Mouse (Mus musculus) layer of hippocampus, adult 2 months (tissue): ENCODE data around the gene Plxna1. TPM values are rescaled to one million over a fixed set of nuclear protein-coding genes. Genes with fewer than 3 reads are reported as not detected.

Experiments
- DNase-seq, 2 experiments: peaks; one replicate each; pipeline ENCODE4 v3.0.0; 2022; ENCODE audit warnings: low spot score in 2 of 2
- H3K27ac ChIP-seq: fragments of 200-600 bp; 2 replicates; pipeline ENCODE4 v1.8.1; 2022
- H3K4me3 ChIP-seq: fragments of 200-600 bp; 2 replicates; pipeline ENCODE4 v1.8.1; 2022; ENCODE audit warnings: mild to moderate bottlenecking
- CTCF ChIP-seq: fragments of 200-600 bp; conservative IDR thresholded peaks from 2 replicates; pipeline ENCODE4 v1.8.1; 2022; ENCODE audit warnings: antibody characterized with exemption, mild to moderate bottlenecking, moderate library complexity
- total RNA-seq, 2 experiments: library from RNA; stranded (reverse); gene quantifications; 2 replicates each; pipeline ENCODE4 v1.2.3; 2021

Plxna1 gene
- total RNA-seq, 2 experiments from 2014 or later: 108 to 120 TPM

DNA sequence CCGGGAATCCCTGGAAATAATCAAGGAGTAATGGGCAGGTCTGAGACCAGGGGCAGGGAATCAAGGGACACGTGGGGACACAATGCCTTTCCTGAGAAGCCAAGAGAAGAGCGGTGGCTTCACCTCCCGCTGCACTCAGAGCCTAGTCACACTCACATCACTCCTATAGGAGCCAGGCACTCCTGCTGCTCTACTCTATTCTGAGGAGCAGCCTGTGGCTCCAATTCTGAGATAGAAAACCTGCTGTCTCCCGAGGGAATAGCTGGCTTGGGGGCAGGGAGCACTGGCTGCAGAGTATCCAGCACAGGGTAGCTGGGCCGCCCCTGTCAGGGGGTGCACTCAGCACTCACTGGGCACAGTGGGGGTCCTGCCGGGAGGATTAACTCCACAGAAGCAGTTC is 6.8 kb downstream of the Plxna1 start:
- no peak for DNase-seq
- Histone ChIP-seq H3K27ac (peak overlapping the region; percentile 83), H3K4me3 (no peak overlapping the region)
- no peak for TF ChIP-seq CTCF

DNA sequence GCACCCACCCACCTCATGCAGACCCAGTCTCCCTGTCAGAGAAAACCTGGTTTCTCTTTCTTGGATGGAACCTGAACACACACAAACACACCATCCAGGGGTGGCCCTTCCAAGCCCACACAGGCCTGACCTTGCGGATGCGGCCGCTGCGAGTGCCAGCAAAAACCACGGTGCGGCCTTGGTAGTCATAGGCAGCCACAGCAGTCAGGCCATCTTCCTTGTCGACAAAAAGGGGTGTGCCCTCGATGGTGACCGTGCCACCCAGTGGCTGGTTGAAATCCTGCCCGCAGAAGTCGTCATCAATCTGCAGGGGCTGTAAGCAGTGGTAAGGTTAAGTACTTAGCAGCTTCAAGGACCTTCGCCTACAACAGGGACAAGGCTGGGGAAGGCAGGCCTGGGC is 7.7 kb downstream of the Plxna1 start:
- DNase-seq: no peak
- peak; percentile 30; the same call in 1 of the 2 replicates for TF ChIP-seq CTCF
- Histone ChIP-seq H3K4me3 (no peak overlapping the region), H3K27ac (peak overlapping the region; percentile 83)

- no peak for DNase-seq
- no peak for TF ChIP-seq CTCF
- H3K27ac ChIP-seq: peak overlapping the region; percentile 83; the same call in 1 of the 2 replicates
- H3K4me3 ChIP-seq: no peak overlapping the region
Measured at GRCm38 (mm10) chr6:89354076-89354475, 8.3 kb downstream of the Plxna1 start.

GRCm38 (mm10) chr6:89353101-89353500 is 9.3 kb downstream of the Plxna1 start:
- H3K27ac ChIP-seq: peak overlapping the region; percentile 83
- no peak overlapping the region for H3K4me3 ChIP-seq
- no peak for DNase-seq
- TF ChIP-seq CTCF: no peak

DNA sequence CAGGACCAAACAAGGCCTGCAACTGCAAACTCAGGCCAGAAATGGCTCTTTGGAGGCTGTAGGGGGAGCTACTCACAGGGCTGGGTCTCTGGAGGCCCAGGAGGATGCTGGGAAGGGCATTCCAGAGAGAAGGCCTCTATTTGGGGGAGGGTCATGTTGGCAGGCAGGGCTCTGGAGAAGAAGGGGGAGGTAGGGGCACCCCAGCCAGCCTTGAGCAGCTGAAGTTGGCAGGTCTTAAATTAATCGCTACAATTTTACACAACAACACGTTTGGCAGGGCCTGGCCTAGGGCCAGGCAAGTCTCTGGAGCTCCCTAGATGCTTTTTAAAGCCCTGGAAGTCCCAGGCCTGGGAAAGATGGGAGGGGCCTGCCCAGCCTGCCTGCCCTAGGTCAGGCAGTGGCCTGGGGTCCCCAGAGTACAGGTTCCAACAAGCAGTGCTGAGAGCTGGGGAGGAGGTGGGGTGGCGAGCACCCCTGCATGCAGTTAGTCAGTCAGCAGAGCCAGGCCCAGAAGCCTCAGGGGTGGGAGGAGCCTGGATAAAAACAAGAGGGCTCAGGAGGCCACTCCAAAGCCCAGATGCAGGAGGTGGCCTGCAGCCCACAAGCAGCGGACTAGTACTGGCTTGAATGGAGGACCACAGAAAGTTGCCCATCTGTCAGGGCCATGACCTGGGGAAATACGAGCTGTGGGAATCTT is 10.8 kb downstream of the Plxna1 start:
- no peak for DNase-seq
- TF ChIP-seq CTCF: peak; percentile 68
- no peak overlapping the region for H3K4me3 ChIP-seq
- peak overlapping the region; percentile 83 for H3K27ac ChIP-seq

DNA sequence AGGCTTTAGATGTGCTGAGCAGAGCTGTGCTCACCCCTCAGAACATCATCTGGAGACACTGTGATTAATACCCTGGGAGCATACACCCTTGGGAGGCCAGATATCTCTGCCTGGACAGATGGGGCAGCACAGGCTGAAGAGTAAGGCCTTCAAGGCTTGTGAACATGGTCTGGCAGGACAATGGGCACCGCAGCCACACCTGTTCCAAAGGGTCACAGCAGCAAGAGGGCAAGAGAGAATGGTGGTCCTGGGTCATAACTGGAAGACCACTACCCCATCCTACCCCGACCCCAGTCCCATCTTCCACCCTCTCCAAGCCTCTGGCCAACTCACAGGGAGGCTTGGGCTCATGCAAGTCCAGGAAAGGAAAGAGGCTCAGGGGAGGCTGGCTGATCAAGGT is 11.9 kb downstream of the Plxna1 start:
- TF ChIP-seq CTCF: no peak
- Histone ChIP-seq H3K27ac (peak overlapping the region; percentile 83; the same call in 1 of the 2 replicates), H3K4me3 (no peak overlapping the region)
- no peak for DNase-seq

DNA sequence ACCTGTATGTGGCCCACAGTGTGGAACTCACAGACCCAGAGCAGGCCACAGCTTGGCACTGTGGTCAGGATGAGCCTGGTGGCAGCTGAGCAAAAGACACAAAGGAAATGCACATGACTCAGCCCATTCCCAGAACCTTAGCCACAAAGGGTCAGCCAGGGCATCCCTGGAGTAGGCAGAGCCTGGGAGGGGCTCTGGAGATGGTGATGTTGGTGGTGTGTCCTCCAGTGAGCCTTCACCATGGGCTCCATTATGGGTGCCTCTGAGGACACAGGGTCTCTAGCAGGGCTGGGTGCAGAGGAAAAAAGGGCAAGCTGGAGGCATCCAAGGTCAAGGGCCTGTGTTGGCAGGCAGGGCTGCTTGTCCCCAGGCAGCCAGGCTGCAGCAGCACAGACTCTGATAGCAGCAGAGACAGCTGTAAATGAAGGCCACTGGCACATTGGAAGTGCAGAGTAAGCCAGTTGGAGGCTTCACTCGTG is 12.3 kb downstream of the Plxna1 start:
- TF ChIP-seq CTCF: no peak
- peak overlapping the region; percentile 24; the same call in 1 of the 2 replicates for H3K27ac ChIP-seq
- DNase-seq: no peak
- no peak overlapping the region for H3K4me3 ChIP-seq

DNA sequence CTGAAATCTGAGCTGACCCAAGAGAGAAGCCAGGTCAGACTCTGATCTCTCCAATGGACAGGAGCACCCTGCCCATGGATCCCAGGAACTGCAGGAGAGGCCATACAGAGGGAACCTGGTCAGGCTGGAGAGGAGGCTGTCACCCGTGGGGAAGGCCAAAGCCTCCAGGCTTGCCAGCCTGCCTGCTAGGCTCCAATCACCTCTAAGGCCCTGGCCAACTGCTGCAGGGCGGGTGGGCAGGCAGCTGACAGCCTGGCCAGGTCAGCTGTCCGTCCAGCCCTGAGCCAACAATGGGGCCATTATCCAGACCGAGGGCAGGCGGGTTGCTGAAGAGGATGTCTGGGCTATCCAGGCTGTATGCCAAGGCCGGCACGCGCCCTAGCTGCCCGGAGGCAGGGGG is 14.1 kb downstream of the Plxna1 start:
- no peak overlapping the region for H3K4me3 ChIP-seq
- peak in 1 of 2 experiments; percentile 53 for DNase-seq
- H3K27ac ChIP-seq: no peak overlapping the region
- no peak for TF ChIP-seq CTCF

- DNase-seq: no peak
- no peak overlapping the region for H3K27ac ChIP-seq
- no peak overlapping the region for H3K4me3 ChIP-seq
- no peak for TF ChIP-seq CTCF
Measured at GRCm38 (mm10) chr6:89347792-89348191, 14.6 kb downstream of the Plxna1 start.

- H3K27ac ChIP-seq: peak overlapping the region; percentile 69; the same call in 1 of the 2 replicates
- TF ChIP-seq CTCF: no peak
- DNase-seq: no peak
- no peak overlapping the region for H3K4me3 ChIP-seq
Measured at GRCm38 (mm10) chr6:89345855-89346254, 16.6 kb downstream of the Plxna1 start.

DNA sequence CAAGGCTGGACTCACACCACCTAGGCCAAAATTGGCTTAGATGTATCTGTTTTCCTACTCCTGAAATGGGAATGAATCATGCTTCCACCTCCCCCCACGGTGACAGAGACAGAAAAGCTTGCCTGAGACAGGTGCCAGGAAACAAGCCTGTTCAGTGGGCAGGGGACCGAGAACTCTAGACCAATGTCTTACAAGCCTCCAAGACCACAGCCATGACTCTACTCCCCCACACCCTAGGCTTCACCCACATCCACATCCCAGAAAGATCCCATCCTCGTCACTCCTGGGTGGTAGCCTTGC is 17.0 kb downstream of the Plxna1 start:
- Histone ChIP-seq H3K27ac (peak overlapping the region; percentile 69; the same call in 1 of the 2 replicates), H3K4me3 (no peak overlapping the region)
- no peak for TF ChIP-seq CTCF
- DNase-seq: no peak

DNA sequence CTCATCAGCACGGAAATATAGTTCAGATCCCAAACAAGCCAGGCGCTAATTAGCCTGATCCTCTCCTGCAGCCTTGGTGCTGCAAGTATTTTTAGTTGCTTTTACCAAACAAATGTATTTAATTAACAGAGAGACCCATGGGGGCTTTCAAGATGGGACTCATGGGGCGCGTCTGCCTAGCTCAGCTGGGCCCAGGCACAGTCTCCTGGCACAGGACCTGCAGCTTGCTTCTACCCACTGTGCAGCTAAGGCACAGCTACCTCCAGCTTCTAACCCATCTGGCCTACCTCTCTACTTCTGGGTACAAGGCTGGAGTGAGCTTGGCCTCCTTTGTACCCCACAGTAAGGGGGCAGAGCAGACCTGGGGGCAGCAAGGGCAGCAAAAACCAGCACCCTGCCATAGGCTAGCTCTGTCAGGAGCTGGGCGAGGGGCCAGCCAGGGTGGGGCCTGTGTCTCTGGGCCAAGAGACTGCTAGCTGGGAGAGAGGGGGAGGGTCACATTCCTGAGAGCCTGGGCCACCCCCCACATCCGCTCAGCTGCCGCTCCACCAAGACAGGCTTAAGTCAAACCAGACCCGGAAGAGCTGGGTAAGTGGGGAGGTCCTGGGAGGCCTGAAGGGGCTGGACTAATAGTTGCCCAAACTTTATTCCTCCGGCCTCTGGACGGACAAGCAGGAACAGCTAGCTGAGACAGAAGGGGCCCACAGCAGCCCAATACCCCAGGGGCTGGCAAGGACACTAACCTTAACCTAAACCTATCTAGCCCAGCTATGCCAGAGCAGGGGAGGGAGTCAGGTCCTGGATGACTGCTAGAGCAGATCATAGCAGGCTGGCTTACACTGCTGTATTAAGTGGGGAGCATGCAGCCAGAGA is 17.6 kb downstream of the Plxna1 start:
- DNase-seq: no peak
- Histone ChIP-seq H3K27ac (peak overlapping the region; percentile 69), H3K4me3 (no peak overlapping the region)

GRCm38 (mm10) chr6:89341981-89342380 is 20.4 kb downstream of the Plxna1 start:
- no peak for DNase-seq
- H3K27ac ChIP-seq: no peak overlapping the region; the same call in 1 of the 2 replicates
- H3K4me3 ChIP-seq: no peak overlapping the region
- no peak for TF ChIP-seq CTCF

More for the DNA sequence above, 17.6 kb downstream of the Plxna1 start:
- TF ChIP-seq CTCF: no peak
